Mouse (Mus musculus): ENCODE measurements at regions not wholly inside any gene's neighbourhood (a gene's known extent, or its start where the extent isn't known, plus 50 kb on each side); places are given as distances from the start of the nearest gene placed in this dataset.

GRCm38 (mm10) chr17:89340497-89341205, 140.2 kb upstream of the Fshr start:
- no peak for TF ChIP-seq POLR2A (IDR thresholded peaks at IDR 0.05; ENCODE audit: extremely low read depth, insufficient read depth, low read length)
- TF ChIP-seq CTCF (IDR thresholded peaks at IDR 0.05; ENCODE audit: low read depth, low read length), result no peak

Data from liver, adult 2 months (tissue).